Mouse (Mus musculus) left cerebral cortex, postnatal 10 days (tissue): ENCODE results near the gene Kiss1. TPM values are rescaled to one million over a fixed set of nuclear protein-coding genes. Genes with fewer than 3 reads are reported as not detected.

Source experiments
- DNase-seq, 2 experiments: peaks; one replicate each; pipeline ENCODE4 v3.0.0; 2021 to 2022; ENCODE audit warnings: low spot score in 2 of 2, mixed read lengths in 1 of 2; ENCODE audit errors: extremely low spot score in 1 of 2
- intact Hi-C: fragments of 180-260 bp; cut with DNase I; formaldehyde crosslinking; loops from one replicate; pipeline ENCODE4 v1.15.1; 2025
- total RNA-seq, 2 experiments: library from RNA; stranded (reverse); gene quantifications; 2 replicates each; pipeline ENCODE4 v1.2.3; 2021

Gene Kiss1
- total RNA-seq, 2 experiments from 2014 or later, result not detected

DNA sequence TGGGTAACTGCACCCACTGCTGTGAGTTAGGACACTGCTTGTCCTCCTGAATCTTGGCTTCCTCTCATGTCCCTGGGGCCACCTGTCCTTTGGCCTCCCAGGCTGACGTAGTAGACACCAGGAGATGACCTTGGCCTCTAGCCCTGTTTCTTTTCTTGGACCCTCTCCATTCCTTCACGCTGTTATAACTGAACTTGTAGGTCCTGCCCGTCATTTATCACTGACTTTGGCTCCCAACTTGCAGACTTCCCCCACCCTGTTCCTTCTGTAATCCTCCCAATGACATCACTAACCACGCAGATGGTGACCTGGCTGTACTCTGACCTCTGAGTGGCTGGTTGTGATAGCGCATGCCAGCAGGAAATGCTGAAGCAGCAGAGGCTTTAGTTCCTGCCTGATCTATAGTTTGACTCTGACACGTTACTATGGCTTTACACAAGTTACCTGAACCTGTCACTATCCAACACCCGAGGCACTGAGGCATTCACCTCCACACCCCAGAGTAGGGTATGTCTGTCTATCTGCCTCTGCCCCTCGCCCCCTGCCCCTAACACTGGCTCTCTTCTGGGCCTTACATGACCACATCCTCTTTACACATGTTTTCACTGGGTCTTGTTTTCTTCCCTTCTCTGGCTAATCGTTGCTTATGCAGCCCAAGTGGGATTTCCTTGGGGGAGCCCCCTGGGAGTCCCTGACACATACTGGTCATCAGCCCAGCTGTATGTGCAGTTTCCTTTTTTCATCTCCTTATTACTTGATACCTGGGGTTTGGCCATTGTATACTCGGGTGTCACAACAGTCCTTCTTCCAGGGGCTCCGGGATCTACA lies 26.2 kb downstream of the Kiss1 start:
- DNase-seq, result peak in 1 of 2 experiments; percentile 13
- intact Hi-C loops, result no loop called here

DNA sequence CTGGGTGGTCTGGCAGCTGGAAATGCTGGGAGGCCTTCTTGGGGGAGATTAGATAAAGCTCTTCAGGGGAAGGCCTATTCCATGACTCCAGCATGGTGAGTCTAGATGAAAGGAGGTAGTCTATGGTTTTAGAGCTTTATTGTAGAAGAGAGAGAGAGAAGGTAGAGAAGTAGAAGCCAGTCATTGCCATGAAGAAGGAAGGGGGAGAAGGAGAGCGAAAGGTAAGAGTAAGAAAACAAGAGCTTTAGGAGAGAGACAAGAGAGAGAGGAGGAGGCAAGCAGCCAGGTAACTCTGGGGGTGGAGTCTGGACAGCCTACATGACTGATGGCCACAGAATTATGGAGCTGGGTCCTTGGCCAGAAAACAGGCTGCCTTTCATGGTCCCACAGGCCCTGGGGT lies 28.5 kb downstream of the Kiss1 start, which contains the start of gene Ren1:
Ren1 (plus strand) TSS at position 301 of the 400 bp plus-strand sequence.
- intact Hi-C loops, result loop anchor here (2.0 kb wide), 2 partner anchors 17 to 171 kb away; no protein-coding TSS in a partner anchor
- peak in 1 of 2 experiments; percentile 11 for DNase-seq

DNA sequence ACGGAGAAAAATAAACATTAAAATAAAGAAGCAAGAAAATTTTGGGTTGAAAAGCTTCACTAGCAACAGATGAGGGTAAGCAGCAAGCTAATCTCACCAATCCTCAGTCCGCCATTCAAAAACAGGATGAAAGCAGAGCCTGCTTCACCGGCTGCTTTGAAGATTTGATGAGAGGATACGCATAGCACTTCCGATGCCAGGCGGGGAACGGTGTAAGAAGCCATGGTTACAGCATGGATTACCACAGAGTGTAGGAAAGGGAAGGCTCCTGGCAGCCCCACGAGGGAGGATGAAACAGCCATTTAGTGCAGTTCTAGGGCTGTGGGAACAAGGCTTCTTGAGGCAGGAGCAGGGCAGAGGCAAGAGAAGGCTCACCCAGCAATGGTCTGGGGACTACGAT lies 30.1 kb downstream of the Kiss1 start:
- intact Hi-C loops, result loop anchor here (2.0 kb wide), 3 partner anchors 19 to 173 kb away; no protein-coding TSS in a partner anchor
- DNase-seq, result peak in 1 of 2 experiments; percentile 41

DNA sequence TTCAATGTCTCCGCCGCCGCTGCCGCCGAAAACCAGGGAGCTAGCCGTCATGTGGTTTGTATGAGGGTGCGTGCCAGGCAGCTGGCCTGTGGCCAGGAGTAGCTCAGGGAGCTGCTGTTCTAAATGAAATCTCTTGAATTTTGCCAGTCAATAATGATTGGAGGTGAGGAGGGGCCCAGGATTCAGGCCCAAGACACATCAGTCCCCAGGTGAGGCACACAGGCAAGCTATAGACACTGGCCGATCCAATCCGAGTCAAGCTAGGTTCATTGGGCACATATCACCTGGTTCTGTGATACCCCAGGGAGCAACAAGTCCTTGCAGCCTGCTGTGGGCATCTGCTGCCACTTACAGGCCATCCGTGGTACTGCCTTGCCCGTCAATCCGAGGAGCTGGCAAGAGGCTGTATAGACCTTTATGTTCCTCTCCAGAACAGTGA lies 31.7 kb downstream of the Kiss1 start:
- intact Hi-C loops, result loop anchor here (2.0 kb wide), 1 partner anchor 37 kb away; no protein-coding TSS in a partner anchor
- peak; percentile 73 to 83 for DNase-seq

DNA sequence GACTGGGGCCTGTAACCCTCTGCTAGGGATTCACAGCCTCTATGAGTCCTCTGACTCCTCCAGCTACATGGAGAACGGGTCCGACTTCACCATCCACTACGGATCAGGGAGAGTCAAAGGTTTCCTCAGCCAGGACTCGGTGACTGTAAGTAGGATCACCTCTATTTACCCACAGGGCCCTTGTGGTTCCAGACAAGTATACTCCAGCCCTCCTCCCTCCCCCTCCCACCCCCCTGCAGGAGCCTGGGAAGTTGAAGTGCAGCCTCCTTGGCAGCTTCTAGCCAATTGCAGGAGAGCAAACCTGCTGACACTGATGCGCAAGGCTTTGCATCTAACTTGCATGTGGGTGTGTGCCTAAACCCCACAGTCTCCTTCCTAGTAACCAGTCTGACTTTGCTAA lies 33.8 kb downstream of the Kiss1 start:
- DNase-seq, result no peak
- intact Hi-C loops, result no loop called here

DNA sequence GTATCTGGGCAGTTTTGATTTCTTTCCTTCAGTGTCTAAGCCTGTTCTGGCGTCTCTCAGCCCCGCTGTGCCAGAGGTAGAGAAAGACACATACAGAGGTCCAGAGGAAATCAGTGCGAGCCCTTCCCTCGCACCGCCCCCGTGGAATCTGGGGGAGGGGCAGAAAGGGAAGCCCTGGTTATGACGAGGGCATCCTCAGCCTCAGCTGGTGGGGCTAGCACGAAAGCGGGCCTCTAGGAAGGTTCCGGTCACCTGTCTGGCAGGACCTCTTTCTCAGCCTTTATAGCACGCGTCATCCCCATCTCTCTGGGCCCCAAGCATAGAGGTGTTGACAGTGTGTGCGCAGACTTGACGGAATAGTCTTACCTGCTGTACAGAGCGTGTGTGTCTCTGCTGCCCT lies 34.2 kb downstream of the Kiss1 start:
- intact Hi-C loops, result no loop called here
- DNase-seq, result peak in 1 of 2 experiments; percentile 27

DNA sequence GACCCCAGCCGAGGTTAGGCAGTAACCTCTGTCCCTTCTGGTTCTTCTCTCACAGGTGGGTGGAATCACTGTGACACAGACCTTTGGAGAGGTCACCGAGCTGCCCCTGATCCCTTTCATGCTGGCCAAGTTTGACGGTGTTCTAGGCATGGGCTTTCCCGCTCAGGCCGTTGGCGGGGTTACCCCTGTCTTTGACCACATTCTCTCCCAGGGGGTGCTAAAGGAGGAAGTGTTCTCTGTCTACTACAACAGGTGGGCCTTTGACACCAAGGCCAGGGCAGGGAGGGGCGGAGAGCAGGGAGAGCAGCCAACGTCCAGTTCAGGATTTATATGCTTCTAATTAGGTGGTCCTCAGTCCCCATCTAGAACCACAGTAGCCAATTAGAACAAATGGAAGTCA lies 34.7 kb downstream of the Kiss1 start:
- DNase-seq, result peak in 1 of 2 experiments; percentile 17
- intact Hi-C loops, result no loop called here

DNA sequence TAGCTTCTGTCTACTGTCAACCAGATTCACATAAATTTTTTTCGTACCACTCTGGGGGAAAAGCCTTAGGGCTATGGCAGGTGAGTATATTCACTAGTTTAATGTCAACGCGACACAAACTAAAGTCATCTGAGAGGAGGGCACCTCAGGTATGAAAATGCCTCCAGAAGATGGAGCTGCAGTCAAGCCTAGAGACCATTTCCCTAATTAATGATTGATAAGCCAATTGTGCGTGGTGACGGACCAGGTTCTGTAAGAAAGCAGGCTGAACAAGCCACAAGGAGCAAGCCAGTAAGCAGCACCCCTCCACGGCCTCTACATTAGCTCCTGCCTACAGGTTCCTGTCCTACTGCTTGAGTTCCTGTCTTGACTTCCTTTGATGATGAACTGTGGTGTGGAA lies 39.3 kb downstream of the Kiss1 start:
- intact Hi-C loops, result no loop called here
- no peak for DNase-seq

DNA sequence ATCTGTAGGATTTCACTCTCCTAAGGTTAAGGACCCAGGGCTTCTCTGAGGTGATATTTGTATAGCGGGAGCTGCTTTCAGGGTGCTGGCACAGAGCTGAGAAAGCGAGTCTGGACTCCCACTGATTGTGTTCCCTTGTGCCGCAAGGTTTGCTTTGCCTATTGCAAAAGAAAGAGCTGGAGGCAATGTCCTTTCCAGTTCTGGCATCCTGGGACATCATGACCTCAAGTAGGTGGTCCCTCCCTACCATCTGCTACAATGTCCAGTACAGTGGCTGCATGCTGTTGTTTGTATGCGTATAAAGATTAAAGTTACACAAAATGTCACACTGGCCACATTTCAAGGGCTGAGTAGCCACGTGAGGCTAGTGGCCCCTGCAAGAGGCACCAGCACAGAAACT lies 40.4 kb downstream of the Kiss1 start:
- no peak for DNase-seq
- intact Hi-C loops, result no loop called here

DNA sequence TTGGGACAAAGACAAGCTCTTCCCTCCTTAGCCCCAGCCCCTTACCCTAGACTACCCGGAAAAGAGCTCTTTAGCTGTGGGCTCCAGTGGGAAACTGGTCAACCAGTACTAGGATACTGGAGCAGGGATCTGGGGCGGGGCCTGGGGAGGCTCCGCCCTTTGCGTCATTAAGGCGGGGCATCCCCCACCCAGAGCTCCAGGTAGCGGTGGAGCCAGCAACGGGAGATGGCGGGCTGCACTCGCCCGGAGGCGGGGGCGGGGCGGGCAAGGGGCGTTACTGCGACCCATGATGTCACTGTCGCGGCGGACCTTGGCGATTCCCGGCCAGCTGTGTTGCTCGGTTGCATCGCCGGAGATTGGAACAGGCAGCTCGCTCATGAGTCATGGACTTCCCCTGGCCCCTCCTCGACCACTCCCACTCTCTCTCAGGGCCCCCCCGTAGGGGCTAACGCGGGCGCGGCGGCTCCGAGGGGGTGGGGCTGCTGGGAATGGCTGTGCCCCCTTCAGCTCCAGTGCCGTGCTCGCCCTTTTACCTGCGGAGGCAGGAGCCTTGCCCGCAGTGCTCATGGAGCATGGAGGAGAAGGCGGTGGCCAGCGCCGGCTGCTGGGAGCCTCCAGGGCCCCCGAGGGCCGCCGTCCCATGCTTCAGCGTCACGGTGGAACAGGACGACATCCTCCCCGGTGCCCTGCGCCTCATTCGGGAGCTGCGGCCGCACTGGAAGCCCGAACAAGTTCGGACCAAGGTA lies 41.8 kb downstream of the Kiss1 start, which contains the start of gene Etnk2:
Etnk2 (plus strand) TSS at position 297 of the 746 bp plus-strand sequence.
- intact Hi-C loops, result no loop called here
- DNase-seq, result peak; percentile 54 to 86

DNA sequence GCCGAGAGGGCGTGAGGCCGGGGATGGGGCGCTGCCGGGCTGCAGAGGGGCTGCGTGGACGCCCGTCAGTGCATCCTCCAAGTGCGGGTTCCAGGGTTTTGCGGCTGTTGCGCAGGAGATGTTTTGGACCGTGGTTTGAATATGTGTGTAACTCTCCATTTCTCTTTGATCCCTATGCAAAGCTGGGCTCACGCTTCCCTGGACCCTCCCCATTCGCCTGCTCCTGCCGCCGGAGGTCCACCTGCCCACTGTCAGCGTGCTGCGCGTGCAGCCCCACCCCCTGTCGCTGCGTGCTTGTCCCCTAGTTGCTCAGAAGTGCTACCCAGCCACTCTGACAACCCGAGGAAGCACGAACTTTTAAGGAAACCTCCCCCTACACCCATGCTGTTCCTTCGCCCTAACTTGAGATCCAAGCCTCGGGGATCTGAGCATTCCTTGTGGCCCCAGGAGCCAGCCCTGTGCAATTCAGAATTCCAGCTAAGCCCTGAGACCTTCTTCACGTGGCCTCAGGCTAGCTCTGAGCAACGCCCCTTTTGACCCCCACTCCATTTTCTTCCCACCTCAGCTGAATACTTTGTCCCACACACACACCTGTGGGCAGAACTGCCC lies 42.5 kb downstream of the Kiss1 start:
- no peak for DNase-seq
- intact Hi-C loops, result no loop called here

DNA sequence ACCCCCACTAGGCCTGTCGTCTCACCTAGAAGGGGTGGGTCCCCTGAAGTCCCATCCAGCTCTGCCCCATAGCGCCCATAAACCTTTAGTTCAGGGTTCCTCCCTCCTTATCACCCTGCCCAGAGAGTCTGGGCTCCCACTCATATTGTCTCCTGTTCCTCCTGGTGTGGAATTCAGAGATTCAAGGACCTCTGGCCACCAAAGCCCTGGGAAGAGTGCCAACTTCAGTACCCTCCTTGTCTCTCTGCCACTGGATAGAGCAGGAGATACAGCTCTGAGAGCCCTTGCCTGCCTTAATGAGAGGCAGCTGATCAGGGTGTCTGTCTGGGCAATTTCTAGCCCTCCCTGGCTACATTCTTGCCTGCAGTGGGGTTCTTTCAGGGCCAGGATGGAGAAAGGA lies 43.2 kb downstream of the Kiss1 start:
- intact Hi-C loops, result no loop called here
- DNase-seq, result no peak

DNA sequence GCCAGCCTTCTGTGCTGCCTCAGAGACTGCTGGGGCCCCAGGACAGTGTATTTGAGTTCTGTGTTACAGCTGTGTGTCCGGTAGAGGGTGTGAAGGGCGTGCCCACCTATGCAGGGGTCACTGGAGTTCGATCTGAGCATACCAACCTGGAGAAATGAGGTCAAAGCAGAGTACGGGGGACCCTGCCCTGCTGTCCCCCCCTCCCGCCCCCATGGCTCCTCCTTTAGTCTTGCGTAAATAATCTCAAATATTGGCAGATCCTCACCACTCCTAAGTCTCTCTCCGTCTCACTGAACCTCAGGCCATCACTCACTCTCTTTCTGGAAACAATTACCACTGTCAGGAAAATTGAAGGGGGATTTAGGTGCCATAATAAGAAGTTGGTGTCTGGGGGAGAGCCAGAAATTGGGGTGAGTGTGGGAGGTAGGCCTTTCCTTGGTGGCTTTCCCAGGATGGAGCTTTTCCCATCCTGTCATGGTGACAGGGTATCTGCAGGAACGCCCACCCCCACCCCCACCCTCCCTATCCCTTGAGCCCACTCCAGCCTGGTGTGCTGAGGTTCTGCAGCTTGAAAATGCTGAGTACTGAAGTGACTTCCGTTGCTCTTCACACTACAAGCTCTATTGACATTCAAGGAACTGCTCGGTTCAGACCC lies 45.4 kb downstream of the Kiss1 start:
- no peak for DNase-seq
- intact Hi-C loops, result no loop called here

DNA sequence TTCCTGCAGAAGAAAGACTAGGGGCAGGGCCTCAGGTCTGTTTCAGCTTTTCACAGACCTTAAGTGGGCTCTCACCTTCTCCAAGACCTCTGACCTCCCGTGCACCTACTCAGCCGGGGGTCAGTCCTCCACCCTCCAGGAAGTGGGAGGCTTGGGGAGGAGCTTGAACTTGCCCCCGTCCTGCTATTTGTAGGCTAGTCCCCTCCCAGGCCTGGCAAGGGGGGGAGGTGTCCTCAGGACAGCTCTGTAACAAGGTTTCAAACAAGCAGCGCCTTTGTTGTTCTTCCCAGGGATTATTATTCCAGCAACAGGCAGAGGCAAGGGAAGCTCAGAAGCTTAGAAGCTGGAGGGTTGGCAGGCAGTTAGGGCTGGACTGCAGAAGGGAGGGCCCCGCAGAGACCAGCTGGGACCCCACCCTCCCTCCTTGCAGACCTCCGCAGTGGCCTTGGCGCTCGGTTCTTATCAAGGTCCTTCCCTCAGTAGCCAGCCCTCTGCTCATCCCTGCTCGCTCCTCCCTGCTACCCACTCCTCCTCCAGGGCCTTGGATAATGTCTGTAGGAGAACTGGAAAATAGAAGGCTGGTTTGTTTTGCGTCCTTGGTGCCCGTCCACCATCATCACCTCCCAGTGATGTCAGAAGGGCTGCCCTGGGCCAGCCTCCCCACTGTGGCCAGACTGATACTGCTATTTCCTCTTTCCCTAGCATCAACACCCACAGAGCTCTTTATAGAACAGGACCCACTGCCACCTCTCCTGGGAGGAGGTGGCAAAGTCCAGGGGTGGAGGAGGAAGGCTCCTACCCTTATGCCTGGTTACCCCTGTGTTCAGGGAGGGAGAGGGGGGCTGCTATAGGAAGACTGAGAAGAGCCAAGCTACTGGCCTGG lies 46.2 kb downstream of the Kiss1 start:
- intact Hi-C loops, result no loop called here

DNA sequence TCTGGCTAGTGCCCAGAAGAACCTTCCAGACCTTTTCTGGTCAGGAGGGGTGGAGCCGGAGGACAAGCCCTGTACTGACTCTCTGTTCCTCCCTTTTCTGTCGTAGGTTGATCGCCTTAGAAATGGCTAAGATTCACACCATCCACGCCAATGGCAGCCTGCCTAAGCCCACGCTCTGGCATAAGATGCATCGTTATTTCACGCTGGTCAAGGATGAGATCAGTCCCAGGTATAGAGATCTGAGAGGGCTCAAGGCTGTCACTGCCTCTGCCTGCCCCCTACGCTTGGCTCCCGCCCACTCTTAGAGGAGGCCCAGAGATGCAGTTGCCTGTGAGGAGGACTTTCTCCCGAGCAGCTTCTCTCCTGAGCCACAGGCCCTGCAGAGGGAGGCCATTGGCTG lies 47.0 kb downstream of the Kiss1 start:
- intact Hi-C loops, result no loop called here
- DNase-seq, result no peak

More for the DNA sequence above, 46.2 kb downstream of the Kiss1 start:
- DNase-seq, result peak; percentile 24 to 76

DNA sequence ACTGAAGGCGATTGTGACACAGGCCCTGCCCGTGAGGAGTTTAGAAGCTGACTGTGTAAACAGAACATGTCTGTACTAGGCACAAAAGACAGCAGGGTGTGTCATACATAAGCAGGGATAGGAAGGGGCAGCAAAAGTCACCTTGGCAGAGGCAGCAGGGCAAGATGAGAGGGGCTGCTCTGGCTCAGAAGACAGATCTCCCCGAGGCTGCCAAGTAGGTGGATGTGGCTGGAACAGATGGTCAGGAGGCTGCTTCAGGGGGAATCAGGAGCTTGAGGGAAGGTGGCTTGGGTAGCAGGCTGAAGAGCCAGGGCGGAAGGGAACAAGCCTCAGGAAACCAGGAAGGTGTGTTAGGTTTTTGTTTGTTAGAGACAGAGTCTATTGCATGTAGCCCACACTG lies 48.7 kb downstream of the Kiss1 start:
- DNase-seq, result no peak
- intact Hi-C loops, result no loop called here

DNA sequence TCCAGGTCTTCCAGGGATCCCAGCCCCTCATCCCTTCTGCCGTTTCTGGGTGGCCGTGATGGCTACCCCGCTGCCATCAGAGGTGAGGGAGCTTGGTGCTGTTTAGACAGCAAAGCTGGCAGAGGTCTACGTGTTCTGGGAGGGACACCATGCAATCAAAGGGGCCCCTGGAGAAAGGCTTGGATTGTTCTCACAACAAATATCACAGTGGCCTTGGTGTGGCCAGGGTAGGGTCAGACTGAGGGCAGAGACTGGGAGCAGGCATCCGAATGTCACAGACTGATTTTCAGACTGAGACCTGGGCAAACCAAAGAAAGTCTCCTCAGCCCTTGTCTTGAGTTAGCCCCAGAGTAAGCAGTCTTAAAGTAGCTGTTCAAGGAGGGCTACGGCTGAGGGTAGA lies 49.8 kb downstream of the Kiss1 start:
- DNase-seq, result no peak
- intact Hi-C loops, result no loop called here

DNA sequence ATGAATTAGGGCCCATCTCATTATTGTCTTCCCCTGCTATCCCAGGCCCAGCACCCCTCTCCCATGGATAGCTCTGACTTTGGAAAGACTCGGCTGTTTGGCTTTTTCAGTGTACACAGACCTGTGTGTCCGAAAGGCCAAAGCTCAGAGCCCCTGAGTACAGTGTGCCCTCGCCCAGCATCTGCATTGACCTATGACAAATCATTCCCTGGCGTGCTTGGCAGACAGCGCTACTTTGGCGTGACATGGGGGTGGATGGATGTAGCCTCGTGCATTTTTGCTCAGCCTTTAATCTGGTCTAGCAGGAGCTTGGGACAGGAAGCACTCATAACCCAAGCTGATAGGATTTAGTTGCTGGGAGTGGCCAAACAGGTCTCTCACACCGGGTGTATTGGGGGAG lies 50.4 kb downstream of the Kiss1 start:
- no peak for DNase-seq
- intact Hi-C loops, result no loop called here
